Mouse (Mus musculus) frontal cortex, postnatal 36 days (tissue): ENCODE results near the gene Abcb1b.
A peak's percentile ranks its signal among the peaks of the same experiment; 100 is the strongest.
"Not testable (repeated sequence)": the region's sequence is repeated elsewhere in the genome, so short reads cannot be mapped to it uniquely, and the experiment has no call there.

Experiments used
- DNase-seq, 2 experiments: peaks; one replicate each; pipeline ENCODE4 v3.0.0; 2022; ENCODE audit warnings: low spot score in 2 of 2

Gene Abcb1b

GRCm38 (mm10) chr5:8863580-8864337, 65.8 kb downstream of the Abcb1b start:
- no peak for DNase-seq

DNA sequence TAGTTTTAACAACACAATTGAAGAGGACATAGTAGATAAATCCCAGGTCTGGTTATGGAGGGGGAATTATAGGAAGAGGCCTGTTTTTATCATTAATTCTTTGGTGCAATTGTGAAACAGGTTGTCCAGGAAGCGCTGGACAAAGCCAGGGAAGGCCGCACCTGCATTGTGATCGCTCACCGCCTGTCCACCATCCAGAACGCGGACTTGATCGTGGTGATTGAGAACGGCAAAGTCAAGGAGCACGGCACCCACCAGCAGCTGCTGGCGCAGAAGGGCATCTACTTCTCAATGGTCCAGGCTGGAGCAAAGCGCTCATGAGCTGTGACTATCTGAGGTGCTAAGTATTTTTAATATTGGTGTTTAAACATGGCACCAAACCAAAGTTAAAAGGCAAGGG, 67.7 kb downstream of the Abcb1b start:
- not testable (repeated sequence) for DNase-seq

DNA sequence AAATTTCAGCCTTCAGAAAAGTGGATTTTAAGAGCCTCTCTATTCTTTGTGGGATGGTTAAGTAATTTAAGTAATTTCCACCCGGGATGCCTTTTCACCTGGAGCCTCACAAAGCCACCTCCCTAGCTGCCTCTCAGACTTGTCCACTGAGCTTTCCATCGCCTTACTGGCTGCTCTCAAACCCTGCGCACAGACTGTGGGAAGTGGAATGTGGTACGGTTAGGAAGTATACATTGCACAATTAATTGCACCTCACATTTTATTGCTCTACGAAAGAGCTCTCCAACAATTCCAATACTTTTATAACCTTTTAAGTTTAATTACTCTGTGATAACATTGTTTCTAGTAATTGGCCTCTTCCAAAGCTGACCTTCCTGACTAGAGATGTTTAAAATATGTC, 68.4 kb downstream of the Abcb1b start:
- DNase-seq: no peak

DNA sequence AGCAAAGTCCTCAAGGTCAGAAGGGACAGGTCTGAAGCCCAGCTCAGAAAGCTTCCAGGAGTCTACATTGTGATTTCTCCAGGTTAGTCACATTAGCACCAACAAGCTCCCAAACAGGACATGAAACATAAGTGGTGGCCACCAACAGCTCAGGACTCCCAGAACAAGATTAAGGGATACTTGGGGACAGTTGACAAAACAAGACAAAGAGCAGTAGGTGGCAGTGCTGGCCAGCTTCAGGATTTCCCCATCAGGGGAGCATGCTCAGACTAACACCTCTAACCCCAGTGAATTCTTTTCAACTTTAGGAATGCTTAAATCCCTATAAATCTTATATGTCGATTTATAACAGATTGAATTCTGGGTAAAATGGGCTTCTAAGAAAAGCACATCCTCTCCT, 70.1 kb downstream of the Abcb1b start:
- no peak for DNase-seq

DNA sequence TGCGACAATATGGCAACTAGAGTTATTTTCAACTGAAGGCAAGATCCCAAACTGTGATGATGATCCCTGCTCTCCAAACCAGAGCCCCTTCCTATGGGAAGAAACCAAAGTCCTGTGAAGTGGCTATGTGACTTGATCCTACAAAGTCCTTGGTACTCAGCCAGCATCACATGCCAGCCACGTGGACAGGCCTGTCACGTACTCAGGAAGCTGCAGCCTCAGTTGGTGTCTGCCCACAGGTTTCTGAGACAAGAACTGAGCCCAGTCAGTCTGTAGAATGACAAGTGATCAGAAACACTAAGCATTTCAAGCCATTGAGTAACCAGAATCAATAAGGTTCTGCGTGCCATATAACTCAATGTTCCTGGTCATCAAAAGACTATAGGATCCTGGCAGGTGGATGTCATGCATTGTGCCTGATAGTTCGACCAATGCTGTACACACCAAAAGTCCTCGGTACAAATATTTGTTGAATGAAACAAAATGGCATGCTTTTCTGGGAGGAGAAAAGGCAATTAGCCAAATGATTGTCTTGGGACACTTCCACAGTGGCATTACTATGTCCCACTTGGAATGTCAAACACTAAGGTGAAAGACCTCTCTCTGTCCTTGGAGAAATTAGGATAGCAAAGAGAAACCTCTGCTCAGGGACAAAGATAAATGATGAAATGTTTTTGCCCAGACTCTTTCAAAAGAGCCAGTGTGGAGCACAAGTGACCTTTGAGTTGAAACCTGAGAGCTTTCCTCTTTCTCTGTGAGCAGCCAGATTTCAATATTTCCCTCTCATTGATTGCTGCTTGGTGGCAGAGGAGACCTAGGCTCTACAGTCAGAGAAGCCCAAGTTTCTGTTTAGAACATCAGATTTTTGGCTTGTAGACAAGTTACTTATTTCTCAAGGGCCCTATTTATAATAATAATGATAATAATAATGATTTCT, 75.3 kb downstream of the Abcb1b start:
- no peak for DNase-seq

- no peak for DNase-seq
Measured at GRCm38 (mm10) chr5:8877086-8877485, 79.1 kb downstream of the Abcb1b start.

DNA sequence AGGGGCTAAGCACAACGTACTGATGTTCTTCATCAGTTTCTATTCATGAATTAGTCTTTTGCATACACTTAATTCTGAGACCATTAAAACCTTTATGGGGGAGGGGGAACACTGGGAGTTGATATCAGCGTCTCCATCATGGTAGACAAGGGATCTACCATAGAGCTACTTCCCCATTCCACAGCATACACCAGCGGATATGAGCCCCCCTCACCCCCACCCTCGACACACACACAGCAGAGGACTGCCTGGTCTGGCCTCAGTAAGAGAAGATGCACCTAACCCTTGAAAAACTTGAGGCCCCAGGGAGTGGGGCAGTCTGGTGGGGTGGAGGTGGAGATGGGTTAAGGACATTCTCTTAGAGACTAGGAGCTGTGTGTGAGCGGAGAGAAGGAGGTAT, 79.9 kb downstream of the Abcb1b start:
- no peak for DNase-seq

- DNase-seq: no peak
Measured at GRCm38 (mm10) chr5:8885837-8886236, 87.9 kb downstream of the Abcb1b start.

GRCm38 (mm10) chr5:8893300-8894103, 95.6 kb downstream of the Abcb1b start, which contains the start of gene Abcb4:
TSS of gene Abcb4 (plus strand) at chr5:8893717.
- peak; percentile 58 to 71 for DNase-seq

GRCm38 (mm10) chr5:8894104-8894425, 96.1 kb downstream of the Abcb1b start:
- no peak for DNase-seq

DNA sequence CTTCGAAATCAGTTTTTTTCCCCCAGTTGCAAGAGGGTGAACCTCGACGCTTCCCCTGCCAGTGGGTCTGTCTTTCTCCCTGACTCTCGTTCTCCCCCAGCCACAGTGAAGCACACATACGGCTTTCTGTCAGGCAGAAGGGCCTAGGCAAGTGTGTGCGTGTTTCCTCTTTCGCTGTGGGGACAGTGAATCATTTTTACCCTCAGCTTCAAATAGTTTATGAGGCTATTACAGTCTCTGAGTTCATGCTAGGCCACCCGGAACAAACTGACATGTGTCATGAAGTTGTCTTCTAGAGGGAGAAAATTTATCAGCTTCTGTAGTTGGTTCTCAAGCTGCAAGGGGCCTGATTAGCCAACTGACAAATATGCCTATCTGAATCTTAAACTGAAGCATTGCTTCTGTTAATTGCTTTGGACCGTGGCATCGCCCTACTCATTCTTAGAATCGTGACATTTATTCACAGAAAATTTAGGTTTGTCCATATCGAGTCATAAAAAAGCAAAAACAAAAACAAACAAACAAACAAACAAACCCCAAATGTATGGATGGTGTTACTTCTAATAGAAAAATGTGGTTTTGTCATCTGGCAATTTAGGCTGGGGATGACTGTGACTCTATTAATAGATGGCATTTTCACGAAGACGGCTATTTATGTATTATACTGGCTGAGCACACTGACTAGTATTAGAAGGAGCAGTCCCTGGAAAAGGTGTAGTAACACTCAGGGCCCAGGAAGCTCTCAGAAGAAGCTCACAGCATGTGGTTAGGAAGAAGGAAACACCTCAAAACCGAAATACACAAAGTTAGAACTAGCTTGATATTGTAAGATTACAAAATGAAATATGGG, 96.9 kb downstream of the Abcb1b start:
- DNase-seq: no peak

DNA sequence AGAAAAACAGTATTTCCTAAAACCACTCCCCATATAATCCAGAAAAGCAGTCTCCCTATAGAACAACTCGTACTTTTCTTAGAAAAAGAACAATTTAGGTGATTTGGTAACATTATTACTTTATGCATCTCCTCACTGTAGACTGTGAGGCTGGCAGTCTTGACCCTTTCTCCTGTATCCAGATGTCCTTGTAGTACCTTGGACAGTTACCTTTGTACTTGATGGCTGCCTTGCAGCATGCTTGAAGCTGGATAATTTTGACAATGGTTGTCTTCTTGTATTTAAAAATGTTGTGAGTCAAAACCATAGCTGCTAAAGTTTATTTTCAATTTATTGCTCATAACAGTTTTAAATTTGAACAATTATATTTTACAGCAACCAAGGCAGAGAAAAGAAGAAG, 98.3 kb downstream of the Abcb1b start:
- DNase-seq: no peak

GRCm38 (mm10) chr5:8898246-8898645, 100.3 kb downstream of the Abcb1b start:
- DNase-seq: no peak

DNA sequence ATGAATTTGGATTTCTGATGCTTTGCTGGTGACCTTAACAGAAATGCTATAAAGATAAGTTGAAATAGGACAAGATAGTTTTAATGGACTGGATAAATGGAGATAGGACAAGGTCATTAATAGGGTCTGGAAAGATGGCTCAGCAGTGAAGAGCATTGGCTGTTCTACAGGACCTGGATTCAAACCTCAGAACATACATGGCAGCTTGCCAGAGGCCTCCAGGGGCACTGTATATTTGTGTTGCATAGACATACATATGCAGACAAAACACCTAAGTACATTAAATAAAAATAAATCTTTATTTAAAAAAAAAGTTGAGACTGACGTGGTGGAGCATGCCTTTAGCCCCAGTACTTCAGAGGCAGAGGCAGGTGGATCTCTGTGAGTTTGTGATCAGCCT, 103.1 kb downstream of the Abcb1b start:
- no peak for DNase-seq

DNA sequence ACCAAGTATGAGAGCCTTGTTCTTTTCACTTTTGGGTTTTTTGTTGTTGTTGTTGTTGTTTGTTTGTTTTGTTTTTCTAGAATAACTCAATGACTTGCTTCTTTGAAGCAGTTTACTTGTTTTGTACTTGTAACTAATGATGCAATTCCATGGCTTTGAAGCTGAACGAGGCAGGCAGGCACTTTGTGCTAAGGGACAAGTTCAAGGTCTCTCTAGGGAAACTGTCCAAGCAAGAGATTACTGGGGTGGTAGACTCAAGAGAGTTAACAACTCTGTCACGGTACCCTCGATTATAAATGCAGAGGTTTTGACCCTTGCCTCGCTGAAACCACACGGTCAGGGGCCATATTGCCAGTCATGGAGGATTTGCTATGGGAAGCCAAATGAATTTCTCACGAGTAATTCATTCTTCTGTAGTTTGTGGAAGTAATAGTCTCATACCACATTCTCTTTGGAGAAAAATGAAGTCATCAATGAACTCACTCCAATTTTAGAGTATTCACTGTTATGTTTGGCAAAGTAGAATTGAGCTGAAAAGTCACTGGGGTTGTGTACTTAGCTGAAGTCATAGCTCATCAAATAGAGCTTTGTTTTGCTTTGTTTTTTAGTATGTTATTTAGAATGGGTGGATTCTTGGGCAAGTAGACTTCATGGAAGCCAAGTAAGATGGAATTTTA, 104.3 kb downstream of the Abcb1b start:
- no peak for DNase-seq

GRCm38 (mm10) chr5:8904539-8904938, 106.6 kb downstream of the Abcb1b start:
- DNase-seq: no peak

- DNase-seq: no peak
Measured at GRCm38 (mm10) chr5:8911567-8912198, 113.7 kb downstream of the Abcb1b start.
